Mouse (Mus musculus) neutrophil, adult 5-6 weeks (primary cell): Measurements from ENCODE around the gene Camta2. TPM values are rescaled to one million over a fixed set of nuclear protein-coding genes. Genes with fewer than 3 reads are reported as not detected.

Experiments
- ATAC-seq: fragments of 151-379, 151-347 bp; 2 replicates; pipeline ENCODE4 v1.8.0; 2017; ENCODE audit warnings: mild to moderate bottlenecking, moderate TSS enrichment; ENCODE audit not compliant: insufficient number of reproducible peaks, poor library complexity, low FRiP score, severe bottlenecking; ENCODE audit errors: extremely low read depth
- total RNA-seq: library from RNA; stranded (forward); fragments of 200-1000 nt; gene quantifications from 2 replicates; pipeline ENCODE4 v1.2.3, GENCODE M21; 2017

Gene Camta2
- total RNA-seq, 1 experiment from 2014 or later, result 36.1 TPM

DNA sequence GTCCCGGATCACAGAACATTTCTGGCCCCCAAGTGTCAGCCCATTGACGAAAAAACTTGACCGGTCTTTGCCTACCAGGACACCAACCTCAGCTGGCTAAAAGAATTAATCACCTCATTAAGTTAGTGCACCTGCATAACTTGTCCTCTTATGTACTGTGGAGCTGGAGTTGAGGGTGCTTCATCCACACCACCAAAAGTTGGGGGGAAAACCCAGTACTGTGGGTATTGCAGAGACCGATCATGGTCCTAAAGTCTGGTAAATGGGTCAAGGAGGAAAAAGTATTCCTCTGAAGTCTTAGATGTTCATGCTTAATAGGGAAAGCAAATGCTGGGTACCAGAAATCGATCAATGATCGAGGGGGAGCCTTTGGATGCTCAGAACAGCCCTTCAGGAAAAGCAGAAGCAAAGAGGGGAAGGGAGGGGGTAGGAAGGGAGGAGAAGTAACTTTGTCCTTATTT lies 35.0 kb downstream of the Camta2 start:
- peak; percentile 14; the same call in 1 of the 2 replicates for ATAC-seq

DNA sequence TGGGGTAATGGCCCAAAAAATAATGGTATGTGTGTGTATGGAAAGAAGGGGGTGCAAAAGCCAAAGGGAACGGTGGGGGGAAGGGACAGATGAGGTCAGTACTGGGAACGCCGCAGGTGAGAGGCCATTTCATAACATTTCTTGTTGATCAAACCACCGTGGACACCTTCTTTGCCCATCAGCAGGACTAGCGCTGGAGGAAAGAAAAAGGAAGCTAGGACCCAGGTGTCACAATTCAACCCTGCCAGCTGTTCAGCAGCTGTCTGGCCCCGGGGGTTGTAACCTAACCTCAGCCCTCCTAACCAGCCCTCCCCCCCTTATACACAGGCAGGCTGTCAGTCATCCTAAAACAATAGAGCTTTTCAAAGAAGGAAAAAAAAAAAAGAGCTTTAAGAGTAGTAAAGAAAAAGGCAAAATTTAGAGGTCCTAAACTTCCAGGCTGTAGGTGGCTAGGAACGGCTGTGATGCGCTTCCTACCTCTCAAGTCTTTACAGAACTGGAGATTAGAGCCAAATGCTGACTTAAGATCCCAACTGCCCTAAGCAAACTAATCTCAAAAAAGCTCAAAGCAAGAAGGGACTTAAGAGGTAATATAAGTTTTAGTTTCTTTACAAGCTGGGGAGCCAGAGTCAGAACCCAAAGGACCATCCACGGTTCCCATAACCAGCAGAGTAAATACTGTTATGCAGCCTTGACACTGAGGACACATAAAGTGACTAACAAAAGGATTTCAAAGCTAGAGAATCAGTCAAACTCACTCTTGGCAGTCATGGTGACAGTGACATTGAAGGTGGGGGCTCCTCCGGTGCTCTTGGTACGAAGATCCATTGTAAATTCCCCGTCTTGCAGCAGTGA lies 35.6 kb downstream of the Camta2 start:
- ATAC-seq, result no peak

DNA sequence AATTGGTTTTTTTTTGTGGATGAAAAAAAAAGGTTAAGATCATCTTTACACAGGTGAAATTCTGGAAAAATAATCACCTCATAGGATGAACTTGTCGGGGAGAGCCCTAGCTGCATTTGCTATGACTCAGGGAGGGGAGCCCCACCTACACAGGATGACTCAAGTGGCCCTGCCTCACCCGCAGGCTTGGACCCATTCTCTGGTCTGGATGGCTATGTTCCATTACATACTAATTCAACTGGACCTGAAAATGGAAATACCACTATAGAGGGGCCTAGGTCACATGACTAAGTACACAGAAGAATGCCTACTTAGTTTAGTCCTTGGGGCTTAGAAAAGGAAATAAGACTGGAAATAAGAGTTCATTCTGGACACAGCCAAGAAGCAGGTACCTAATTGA lies 36.5 kb downstream of the Camta2 start:
- ATAC-seq, result no peak

DNA sequence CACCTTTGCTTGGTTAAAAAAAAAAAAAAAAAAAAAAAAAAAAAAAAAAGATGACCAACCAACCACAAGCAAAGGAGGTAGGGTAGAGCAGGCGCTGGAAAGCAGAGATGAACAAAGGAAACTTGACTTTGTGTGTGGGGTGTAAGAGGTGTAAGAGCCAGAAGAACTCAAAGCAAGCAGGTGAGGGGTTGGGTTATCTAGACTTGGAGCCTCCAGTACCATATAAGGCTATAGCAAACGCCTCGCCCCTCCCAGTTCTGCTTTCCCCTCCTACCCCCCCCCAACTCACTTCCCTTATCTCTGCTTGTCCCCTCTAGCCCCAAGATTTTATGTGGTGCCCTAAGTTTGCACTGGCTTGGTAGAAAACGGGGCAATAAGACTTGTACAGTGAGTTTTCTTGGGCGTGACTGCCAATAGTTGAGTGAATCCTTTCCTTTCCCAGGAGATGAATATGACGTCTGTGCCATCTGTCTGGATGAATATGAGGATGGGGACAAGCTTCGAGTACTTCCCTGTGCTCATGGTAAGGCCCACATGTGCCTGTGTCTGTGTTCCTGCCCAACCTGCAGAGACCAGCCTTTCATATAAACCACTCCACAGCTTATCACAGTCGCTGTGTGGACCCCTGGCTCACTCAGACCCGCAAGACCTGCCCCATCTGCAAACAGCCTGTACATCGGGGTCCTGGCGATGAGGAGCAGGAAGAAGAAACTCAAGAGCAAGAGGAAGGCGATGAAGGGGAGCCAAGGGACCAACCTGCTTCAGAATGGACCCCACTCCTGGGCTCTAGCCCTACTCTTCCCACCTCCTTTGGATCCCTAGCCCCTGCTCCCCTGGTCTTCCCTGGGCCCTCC lies 37.4 kb downstream of the Camta2 start:
- peak; percentile 31; the same call in 1 of the 2 replicates for ATAC-seq

DNA sequence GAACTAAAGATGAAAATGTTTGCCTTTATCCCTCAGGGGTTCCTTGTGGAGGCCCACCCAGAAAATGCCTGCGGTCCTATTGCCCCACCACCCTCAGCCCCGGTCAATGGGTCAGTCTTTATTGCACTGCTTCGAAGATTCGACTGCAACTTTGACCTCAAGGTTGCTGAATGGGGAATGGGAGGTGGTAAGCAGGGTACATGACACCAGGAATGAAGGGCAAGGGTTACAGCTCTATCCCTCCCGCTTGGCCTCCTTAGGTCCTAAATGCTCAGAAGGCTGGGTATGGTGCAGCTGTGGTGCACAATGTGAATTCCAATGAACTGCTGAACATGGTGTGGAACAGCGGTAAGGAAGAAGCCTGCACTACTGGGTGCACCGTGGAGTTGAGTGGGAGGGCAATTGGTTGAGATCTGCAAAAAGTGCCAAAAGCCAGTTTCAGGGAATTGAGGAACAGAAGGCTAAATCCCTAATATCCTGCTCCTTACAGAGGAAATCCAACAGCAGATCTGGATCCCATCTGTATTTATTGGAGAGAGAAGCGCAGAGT lies 38.6 kb downstream of the Camta2 start:
- no peak for ATAC-seq

DNA sequence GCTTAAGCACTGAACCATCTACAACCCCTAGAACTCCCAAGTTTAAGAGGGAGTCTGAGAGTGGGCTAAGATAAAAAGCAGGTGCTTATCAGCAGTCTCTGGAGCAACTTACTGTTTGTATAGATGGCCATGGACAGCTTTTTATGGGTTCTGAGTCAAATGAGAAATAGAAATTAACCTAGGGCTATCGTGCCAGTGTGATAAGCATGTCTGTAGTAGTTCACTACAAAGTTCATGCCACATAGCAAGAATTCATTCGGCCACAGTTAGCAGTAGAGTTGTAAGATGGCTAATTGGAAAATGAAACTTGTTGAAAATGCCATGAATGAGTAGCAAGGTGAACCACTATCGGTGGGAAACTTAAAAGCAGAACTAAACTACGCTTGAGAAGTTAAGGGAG lies 39.4 kb downstream of the Camta2 start:
- no peak for ATAC-seq

DNA sequence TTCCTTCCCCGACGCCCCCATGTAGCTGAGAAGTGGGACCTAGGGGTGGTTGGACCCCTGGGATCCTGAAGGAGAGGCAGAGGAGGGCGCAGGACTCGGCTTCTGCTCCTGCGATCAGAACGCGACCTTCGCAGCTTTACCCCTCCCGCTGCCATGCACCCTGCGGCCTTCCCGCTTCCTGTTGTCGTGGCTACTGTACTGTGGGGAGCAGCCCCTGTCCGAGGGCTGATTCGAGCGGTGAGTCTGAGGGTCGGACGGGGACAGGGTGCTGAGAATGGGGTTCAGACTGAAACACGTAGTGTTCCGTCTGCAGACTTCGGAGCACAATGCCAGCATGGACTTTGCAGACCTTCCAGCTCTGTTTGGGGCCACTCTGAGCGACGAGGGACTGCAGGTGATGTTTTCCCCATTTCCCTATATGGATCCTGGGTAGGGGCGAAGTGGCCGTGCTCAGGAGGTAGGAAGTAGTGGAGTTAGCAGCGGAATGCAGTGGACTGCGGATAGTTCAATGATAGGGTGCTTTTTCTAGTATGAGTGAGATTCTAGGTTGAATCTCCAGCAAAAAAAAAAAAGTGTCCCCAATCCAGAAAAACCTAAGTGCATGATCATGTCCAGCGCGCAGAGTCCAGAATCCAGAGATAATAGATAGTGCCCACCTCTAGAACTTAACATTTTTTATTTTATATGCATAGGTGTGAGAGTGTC lies 40.0 kb downstream of the Camta2 start:
- no peak for ATAC-seq

DNA sequence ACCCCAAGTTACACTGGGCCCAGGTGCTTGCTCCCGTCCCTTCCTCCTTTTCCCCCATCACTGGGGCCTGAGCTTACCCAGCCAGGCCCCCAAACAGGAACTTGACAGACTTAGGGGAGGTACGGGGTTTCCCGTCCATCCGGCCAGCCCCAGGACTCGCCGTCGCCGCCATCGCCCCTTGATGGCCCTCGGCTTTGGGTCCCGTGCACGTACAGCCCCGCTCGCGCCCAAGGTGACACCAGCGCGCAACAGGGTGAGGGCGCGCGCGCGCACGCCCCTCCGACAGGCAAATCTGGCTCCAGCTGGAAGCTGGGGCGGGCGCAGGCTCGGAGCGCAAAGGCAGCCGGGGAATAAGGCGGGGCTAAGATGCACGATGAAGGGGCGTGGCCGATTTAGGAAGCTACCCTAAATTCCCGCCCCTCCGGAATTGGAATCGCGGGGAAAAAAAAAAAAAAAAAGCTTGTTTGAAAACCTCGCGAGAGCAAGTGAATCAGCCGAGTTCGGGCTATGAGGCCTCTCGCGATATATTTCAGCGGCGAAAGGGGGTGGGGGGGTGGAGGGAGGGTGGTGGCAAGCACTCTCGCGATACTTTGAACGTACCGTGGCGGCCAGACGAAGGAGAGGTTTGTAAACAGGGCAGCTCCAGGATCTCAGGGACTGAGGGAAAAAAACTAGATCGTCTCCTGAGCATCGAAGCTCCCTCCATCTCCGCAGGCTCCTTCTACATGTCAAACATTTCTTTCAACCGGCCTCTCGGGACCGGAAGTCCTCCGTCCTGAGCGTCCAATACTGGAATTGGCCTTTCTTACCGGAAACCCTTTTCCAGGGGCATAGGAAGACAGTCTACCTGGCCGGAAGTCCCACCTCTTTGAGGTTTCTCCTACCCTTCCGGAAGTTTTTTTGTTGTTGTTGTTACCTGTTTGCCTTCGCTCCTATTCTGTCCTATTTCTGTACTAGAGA lies 40.9 kb downstream of the Camta2 start, which contains the start of the genes Rnf167 and Slc25a11:
Gene Rnf167 (plus strand): TSS at position 545 of the 960 bp plus-strand sequence.
Gene Slc25a11 (minus strand): TSS at position 789 of the 960 bp plus-strand sequence.
- ATAC-seq, result peak; percentile 67

DNA sequence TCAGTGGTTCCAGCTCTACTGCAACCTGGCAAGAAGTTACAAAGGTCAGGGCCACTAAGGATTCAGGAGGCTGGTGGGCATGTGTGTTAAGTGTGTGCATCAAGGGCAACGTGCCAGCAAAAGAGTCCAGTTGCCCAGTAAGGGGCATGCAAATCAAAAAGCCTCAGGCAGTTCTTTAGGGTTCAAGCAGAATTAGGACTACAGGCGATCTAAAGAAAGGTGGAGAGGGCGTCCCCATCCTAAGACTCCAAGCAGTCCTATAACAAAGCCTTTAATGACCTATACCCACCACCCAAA lies 41.7 kb downstream of the Camta2 start:
- no peak for ATAC-seq

DNA sequence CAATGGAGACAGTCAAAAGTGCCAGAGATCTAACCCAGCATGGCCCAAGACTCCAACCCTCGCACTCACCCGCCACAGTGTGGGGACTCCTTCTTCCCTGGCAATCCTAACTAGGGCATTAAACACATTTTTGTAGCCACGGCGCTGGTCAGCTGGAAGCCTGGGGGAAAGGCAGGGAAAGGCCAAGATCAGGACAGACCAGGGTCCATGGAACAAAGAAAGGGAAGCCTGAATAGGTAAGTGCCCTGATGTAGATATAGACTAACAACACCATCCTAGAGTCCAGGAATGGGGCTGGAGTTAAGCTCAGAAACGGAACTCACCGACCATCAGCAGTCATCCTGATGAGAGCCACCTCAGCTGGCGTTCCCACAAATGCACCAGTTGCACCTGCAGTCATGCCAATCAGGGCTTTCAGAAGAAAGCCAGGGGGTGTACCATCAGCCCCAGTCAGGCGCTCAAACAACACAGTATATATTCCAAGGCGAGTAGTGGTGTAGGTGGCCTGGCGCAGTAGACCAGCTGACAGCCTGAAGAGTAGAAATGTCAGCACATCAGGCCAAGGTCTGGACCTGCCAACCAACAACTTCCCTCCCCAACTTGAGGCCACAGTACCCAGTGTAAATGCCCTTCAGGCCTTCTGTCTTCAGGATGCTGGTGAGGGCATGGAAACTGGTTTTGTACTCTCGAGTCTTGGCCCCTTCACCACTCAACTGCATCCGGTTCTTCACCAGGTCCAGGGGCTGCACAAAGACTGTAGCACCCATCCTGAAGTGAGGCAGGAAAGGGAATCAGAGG lies 42.2 kb downstream of the Camta2 start:
- ATAC-seq, result no peak

DNA sequence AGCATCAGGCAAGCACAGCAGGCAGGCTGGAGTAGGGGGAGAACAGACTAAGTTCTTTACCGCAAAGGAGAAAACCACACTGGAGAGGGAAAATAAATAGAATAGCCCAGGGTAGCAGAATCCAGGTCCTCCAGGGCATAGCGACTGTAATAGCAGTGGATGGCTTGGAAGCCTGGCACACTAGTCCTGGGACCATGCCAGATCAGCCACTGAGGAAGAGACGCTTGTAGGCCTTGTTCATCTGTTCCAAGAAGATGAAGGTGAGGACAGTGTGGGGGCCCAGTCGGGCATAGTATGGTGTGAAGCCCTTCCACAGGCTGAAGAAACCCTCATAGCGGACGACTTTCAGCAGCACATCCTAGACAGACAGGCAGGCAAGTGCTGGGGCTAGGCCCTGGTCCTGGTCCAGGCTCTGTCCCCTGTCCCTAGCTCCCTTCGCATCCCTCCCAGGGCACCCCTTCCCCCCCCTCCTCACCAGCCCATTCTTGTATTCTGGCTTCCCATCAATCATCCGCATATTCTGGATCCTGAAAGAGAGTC lies 43.3 kb downstream of the Camta2 start:
- no peak for ATAC-seq

DNA sequence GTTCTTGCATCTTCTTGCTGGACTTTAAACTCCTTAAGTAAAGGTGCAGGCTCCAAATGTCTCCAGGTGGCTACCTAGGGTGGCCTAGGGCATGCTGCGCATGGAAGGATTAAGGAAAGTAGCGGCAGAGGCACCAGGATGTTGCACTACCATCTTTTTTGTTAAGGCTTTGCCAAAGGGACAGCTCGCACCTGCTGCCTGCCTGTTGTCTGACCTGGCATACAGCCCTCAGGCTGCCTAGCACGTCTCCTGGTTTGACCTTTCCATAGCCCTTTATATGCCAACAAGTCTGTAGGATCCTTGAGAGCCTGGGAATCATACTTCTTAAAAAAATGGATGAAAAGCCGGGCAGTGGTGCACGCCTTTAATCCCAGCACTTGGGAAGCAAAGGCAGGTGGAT lies 44.9 kb downstream of the Camta2 start:
- ATAC-seq, result no peak

DNA sequence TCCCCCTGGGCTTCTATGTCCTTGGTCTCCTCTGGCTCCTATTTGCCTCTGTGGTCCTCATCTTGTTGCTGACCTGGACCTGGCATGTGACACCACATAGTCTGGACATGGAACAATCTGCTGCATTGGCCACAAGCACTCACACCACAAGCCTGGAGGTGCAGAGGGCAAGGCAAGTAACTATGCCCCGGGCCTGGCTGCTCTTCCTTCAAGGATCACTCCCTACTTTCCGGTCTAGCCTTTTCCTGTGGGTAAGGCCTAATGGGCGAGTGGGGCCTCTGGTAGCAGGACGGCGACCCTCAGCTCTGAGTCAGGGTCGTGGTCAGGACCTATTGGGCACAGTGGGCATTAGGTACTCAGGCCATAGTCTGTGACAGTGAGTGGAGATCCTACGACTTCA lies 46.7 kb downstream of the Camta2 start:
- ATAC-seq, result no peak

DNA sequence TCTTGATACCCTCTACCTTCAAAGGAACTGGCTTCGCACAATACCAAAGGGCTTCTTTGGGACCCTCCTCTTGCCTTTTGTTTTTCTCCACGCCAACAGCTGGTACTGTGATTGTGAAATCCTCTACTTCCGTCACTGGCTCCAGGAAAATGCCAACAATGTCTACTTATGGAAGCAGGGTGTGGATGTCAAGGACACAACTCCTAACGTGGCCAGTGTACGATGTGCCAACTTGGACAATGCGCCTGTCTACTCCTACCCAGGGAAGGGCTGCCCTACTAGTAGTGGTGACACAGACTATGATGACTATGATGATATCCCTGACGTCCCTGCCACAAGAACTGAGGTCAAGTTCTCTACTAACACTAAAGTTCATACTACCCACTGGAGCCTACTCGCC lies 47.9 kb downstream of the Camta2 start:
- ATAC-seq, result no peak

DNA sequence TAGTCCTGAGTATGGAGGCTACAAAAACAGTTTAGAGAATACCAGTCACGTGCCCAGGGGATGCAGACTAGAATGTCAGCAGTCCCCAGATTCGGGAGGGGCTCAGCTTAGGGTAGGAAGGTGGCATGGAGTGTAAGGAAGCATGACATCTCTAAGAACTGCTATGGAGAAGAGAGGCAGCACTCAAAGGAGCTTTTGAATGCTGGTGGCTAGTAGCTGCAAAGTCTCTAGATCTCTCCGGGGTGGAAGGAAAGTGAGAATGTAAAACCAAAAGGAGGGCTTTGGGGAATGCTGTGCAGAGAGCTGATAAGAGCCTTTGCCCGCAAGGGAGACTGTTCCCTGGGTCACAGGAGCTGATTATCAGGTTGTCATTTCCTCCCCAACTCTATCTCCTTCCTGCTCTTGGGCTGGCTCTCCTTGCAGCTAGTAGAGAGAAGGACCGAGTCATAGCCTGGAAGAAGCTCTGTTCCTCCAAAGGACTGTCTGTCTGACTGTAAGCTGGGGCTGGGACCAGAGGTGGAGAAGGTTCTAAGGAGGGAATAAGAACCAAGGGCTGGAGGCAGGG lies 49.1 kb downstream of the Camta2 start, which contains the start of gene Gp1ba:
Gene Gp1ba (plus strand): TSS at position 409 of the 565 bp plus-strand sequence.
- ATAC-seq, result no peak

DNA sequence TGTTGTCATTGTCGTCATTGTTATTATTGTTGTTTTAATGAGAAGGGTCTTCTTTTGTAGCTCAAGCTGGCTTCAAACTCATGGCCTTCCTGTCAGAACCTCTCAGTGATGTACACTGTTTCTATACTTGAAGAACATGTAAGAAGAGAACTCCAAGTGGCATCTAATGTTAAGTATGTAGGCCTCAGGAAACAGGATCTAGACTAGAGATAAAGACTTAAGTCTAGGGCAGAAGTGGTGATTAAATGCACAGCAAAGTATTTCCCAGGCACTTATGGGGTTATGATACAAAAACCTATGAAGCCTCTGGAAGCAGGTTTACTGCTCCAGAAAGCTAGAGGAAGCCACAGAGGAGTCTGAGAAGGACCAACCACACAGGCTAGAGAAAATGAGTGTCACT lies 49.6 kb downstream of the Camta2 start:
- no peak for ATAC-seq

DNA sequence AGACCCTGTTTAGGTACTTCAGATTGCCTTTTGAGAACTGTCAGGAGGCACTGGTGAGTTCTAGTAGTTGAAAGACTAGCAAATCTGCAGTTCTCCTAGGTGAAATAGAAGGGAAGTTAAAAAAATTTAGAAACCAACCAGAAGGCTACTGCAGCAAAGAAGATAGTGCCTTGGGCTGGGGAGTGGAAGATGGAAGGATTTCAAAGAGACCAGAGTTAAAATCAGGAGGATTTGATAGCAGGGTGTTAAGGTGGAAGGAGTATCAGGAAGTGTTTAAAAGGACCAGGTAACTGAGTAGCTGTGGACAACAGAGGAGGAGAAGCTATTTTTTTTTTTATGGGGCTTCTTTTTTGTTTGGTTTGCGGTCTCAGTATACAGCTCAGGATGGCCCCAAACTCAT lies 50.1 kb downstream of the Camta2 start:
- ATAC-seq, result no peak
